Mouse (Mus musculus): ENCODE results near the gene Serpina5. TPM values are rescaled to one million over a fixed set of nuclear protein-coding genes. Genes with fewer than 3 reads are reported as not detected.
"Not testable (repeated sequence)": the region's sequence is repeated elsewhere in the genome, so short reads cannot be mapped to it uniquely, and the experiment has no call there.

Gene Serpina5
- polyA plus RNA-seq, 1 experiment from 2014 or later: not detected

DNA sequence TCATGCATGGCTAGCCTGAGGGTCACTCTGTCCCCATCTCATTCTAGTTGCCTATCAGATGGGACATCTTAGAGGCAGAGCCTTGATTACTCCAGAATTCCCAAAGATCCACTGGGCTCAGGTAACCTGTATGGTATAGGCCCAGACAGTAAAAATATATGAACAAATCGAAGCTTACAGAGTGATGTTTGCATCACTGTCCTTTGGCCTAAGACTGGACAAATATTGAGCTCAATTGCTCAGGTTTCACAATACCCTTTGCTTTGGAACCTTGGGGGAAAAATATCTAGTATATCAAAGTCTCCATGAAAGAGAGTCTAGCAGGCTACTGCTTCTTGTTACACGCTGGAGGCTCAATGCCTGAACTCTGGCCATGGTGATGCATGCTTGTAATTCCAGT, 10.8 kb upstream of the Serpina5 start:
- Histone ChIP-seq H3K4me2 (no peak overlapping the region), H3K4me3 (replicated peaks) (no peak overlapping the region), H3K9me3 (0 out of 2 replicates have a peak, but pooled peaks cover 7% of the 10 kb centered on the region), H3K4me1 (no peaks in the 10 kb centered on the region), H3K27ac (no peak overlapping the region), H3K36me3 (replicated peaks) (no peaks in the 10 kb centered on the region), H3K9ac (no peak overlapping the region), H3K27me3 (no peaks in the 10 kb centered on the region)
- ATAC-seq (ENCODE audit: low FRiP score): no peak
- 68% methylated on average over 2 of the region's 2 CpGs for whole genome bisulfite sequencing

DNA sequence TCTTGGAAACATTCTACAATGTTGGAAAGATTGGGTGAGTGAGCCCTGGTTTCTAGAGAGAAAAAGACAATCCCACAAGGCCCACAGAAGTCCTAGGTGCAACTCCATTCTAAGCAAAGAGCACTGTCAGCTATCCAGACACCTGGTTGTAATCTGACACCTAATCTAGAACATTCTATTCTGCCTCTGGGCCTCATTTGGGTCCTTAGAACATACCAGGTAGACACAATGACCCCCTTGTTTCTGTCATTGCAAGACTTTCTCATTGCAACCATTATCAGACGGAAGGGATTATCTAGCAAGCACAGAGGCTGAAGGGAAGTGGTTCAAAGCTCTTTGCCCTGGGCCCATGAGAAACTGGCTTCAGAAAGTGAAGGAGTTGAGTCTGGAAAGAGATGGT, 9.6 kb upstream of the Serpina5 start:
- Histone ChIP-seq H3K9me3 (0 out of 2 replicates have a peak, but pooled peaks cover 7% of the 10 kb centered on the region), H3K27ac (no peak overlapping the region), H3K4me1 (no peaks in the 10 kb centered on the region), H3K36me3 (replicated peaks) (no peaks in the 10 kb centered on the region), H3K4me2 (no peak overlapping the region), H3K9ac (no peak overlapping the region), H3K27me3 (no peaks in the 10 kb centered on the region), H3K4me3 (replicated peaks) (no peak overlapping the region)
- 73% methylated on average over 1 of the region's 1 CpGs for WGBS
- no peak for ATAC-seq (ENCODE audit: low FRiP score)

DNA sequence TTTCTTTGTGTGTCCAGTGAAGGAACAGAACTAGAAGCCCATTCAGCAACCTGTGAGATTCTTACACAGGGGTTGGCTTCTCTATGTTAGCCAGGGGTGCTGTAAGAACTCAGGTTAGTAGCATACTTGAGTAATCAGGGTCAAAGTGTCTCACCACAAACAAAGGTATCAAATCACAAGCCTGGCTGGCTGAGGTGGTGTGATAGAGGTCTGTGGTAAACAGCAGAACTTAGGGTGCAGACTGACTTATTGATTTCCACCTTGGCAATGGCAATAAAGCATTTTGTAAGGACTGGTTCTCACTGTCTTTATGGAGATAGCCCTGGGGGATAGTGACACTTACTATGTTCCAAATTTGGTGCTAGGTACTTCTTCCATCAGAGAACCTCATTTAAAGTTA, 4.9 kb downstream of the Serpina5 start:
- H3K27me3 ChIP-seq: no peaks in the 10 kb centered on the region
- no peaks in the 10 kb centered on the region for H3K9me3 ChIP-seq

DNA sequence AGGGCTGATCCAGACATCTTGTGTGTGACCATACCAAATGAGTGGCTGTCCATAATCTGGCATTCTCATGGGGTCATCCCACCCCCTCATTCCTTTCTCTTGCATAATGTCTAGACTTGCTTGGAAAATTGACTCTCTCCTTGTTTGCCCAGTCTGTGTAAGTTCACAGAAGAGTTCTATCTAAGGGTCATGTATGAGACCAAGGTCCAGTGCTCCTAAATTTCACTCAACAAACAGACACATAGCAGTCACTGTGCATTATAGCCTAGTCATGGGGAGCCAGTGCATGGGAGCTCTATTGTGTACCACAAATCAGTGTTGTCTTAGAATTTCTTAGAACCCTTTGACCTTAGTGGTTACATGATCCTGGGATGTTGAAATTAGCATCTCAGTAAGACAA, 6.0 kb downstream of the Serpina5 start:
- Histone ChIP-seq H3K9ac (no peak overlapping the region), H3K4me1 (no peaks in the 10 kb centered on the region), H3K9me3 (no peaks in the 10 kb centered on the region), H3K4me2 (no peak overlapping the region), H3K27ac (no peak overlapping the region), H3K36me3 (replicated peaks) (no peaks in the 10 kb centered on the region), H3K27me3 (no peaks in the 10 kb centered on the region), H3K4me3 (replicated peaks) (no peak overlapping the region)
- ATAC-seq (ENCODE audit: low FRiP score): no peak

More for the DNA sequence above, 4.9 kb downstream of the Serpina5 start:
- Histone ChIP-seq H3K4me1 (no peaks in the 10 kb centered on the region), H3K27ac (no peak overlapping the region), H3K36me3 (replicated peaks) (no peaks in the 10 kb centered on the region), H3K9ac (no peak overlapping the region), H3K4me3 (replicated peaks) (no peak overlapping the region), H3K4me2 (no peak overlapping the region)
- ATAC-seq (ENCODE audit: low FRiP score): no peak

DNA sequence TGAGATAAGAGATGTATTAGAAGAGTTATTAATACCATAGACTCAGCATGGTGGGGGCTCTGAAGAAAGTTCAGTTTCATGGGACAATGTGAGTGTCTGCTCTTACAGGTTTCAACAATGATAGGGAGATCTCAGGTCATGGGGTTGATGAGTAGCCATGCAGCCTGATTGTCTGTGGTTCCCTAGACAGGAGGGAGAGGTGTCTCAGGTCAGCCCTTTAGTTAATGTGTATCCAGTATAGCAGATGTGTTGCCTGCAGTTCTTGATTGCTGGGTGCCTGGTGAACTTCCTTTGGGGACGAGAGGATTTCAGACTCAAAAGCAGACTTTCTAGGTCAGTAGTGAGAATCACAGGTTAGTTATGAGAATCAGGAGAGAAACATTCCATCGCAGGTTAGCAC, 7.6 kb downstream of the Serpina5 start:
- H3K9ac ChIP-seq: no peak overlapping the region
- 79% methylated on average over 2 of the region's 2 CpGs for WGBS
- no peak for ATAC-seq (ENCODE audit: low FRiP score)
- H3K36me3 ChIP-seq (replicated peaks): no peaks in the 10 kb centered on the region
- no peaks in the 10 kb centered on the region for H3K4me1 ChIP-seq
- H3K9me3 ChIP-seq: no peaks in the 10 kb centered on the region
- no peak overlapping the region for H3K4me3 ChIP-seq (replicated peaks)
- no peak overlapping the region for H3K27ac ChIP-seq
- no peak overlapping the region for H3K4me2 ChIP-seq
- no peaks in the 10 kb centered on the region for H3K27me3 ChIP-seq

DNA sequence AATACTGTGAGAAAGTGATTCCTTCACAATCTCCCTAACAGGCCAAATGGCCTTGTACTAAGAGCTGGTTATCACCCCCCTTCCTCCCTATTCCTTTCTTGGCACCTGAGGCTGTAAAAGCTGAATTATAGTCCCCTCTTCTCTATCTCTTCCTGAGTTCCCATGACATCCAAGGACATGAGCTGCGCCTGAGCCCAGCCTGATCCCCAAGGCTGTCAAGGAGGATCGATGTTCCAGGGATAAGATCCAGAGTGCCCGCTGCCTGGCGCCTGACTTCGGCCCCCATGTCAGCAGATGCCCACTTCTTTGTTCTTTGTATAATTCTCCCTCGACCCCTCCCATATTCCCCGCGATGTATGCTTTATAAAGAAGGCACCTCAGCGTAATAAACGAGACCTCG, 11.4 kb downstream of the Serpina5 start, which contains the start of gene Serpina3a:
TSS of gene Serpina3a (plus strand) at position 392 of the 400 bp plus-strand sequence.
- H3K9ac ChIP-seq; H3K27me3 ChIP-seq; H3K4me2 ChIP-seq; H3K9me3 ChIP-seq; H3K36me3 ChIP-seq (replicated peaks); ATAC-seq (ENCODE audit: low FRiP score); H3K27ac ChIP-seq; H3K4me1 ChIP-seq; H3K4me3 ChIP-seq (replicated peaks): not testable (repeated sequence)
- 86% methylated on average over 11 of the region's 11 CpGs for WGBS

DNA sequence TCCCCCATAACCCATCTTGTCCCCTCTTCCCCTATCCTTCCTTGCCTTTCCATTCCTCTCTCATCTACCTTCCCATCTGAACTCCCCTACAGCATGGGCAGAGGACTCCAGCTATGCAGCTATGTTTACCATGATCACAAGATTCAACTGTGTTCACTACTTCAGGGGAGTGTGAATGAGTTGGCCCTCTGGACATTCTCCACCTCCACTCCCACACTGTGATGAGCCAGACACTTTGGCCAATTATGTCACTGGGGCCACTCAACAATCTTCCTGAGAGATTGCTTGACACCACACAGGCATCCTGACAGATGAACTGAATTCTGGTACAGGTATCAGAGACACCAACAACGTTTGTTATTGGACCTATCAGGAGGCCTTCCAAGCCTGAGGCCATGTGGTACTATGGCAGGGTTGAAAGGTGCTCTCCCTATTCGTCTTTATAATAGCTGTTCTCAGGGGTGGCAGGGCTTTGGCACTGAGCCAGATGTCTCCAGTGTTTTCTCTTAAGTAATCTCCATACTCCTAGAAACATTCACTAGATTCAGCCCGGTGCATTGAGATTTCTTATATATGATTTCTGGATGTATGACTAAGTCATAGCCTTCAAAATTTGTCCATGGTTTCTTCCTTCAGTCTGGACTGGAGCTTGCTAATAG, 14.1 kb downstream of the Serpina5 start:
- Histone ChIP-seq H3K4me1 (no peaks in the 10 kb centered on the region), H3K27ac (no peak overlapping the region), H3K36me3 (replicated peaks) (no peaks in the 10 kb centered on the region), H3K9ac (no peak overlapping the region), H3K4me2 (no peak overlapping the region), H3K9me3 (no peaks in the 10 kb centered on the region), H3K27me3 (no peaks in the 10 kb centered on the region), H3K4me3 (replicated peaks) (no peak overlapping the region)
- ATAC-seq (ENCODE audit: low FRiP score): no peak
- WGBS: 70% methylated on average over 3 of the region's 3 CpGs

DNA sequence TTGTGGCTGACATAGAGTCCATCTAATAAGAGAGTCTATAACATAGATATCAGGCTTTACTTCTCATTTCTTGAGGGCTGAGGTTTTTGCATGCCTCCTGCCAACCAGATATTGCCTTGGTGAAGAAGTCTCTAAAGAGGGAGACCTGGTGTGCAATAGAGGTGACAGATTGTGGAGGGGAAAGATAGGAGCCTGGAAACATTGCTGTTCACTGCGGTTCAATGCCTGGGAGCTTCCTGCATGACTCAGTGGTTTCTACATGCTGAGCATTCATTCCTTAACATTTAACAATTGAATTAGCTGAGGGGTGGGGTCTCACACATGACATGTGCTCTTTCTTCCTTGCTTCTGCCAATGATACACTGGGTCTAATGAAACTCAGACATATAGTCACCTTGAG, 22.2 kb downstream of the Serpina5 start:
- 87% methylated on average over 1 of the region's 1 CpGs for WGBS
- no peak overlapping the region for H3K4me2 ChIP-seq
- no peak overlapping the region for H3K27ac ChIP-seq
- no peaks in the 10 kb centered on the region for H3K27me3 ChIP-seq
- H3K9me3 ChIP-seq: no peaks in the 10 kb centered on the region
- H3K4me1 ChIP-seq: no peaks in the 10 kb centered on the region
- no peak overlapping the region for H3K9ac ChIP-seq
- no peak for ATAC-seq (ENCODE audit: low FRiP score)
- no peak overlapping the region for H3K4me3 ChIP-seq (replicated peaks)
- no peaks in the 10 kb centered on the region for H3K36me3 ChIP-seq (replicated peaks)

DNA sequence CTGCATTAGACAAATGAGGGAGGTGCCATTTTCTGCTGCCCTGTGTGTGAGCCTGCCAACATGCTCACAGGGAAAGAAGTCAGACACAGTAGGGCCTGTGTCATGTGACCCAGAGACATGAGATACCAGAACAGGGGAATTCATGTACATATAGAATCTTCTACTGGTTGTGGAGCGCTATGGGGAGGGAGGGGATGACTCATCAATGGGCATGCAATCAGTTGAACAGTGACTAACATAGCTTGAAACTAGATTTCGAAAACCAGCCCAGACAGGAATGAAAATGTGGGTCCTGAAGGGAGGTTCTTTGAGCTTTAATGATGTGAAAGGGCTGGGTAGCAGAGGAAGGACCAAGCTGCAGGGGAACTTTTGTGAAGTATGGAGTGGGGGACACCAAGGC, 23.1 kb downstream of the Serpina5 start:
- no peak overlapping the region for H3K27ac ChIP-seq
- H3K4me3 ChIP-seq (replicated peaks): no peak overlapping the region
- no peaks in the 10 kb centered on the region for H3K27me3 ChIP-seq
- H3K4me2 ChIP-seq: no peak overlapping the region
- no peak for ATAC-seq (ENCODE audit: low FRiP score)
- no peaks in the 10 kb centered on the region for H3K9me3 ChIP-seq
- H3K4me1 ChIP-seq: no peaks in the 10 kb centered on the region
- no peak overlapping the region for H3K9ac ChIP-seq
- no peaks in the 10 kb centered on the region for H3K36me3 ChIP-seq (replicated peaks)
- 90% methylated on average over 2 of the region's 2 CpGs for WGBS

DNA sequence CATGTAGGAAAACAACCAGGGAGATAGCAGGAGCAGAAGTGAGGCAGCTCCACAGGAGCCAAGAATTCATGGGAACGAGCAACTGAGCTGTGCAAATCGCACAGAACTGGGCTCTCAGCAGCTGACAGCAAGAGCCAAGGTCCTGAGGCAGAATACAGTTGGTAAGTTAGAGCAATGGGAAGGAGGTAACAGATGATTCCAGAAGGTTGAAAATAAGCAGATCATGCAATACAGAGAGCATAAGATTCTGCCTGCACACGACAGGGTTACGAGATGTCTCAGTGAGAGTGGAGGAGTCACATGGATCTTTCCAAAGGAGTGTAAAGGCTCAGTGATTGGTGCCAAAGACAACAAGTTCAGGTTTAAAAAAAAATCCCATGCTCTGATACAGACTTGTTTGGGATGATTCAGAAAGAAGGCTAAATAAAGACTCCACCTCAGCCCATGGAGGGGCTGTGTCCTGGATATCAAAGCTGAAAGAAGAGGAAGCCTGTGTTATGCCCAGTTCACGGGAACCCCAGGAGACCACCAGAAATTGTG, 24.2 kb downstream of the Serpina5 start:
- 86% methylated on average over 5 of the region's 5 CpGs for WGBS
- H3K27me3 ChIP-seq: no peaks in the 10 kb centered on the region
- no peak for ATAC-seq (ENCODE audit: low FRiP score)
- H3K4me1 ChIP-seq: no peaks in the 10 kb centered on the region
- no peak overlapping the region for H3K9ac ChIP-seq
- no peaks in the 10 kb centered on the region for H3K9me3 ChIP-seq
- H3K4me3 ChIP-seq (replicated peaks): no peak overlapping the region
- no peaks in the 10 kb centered on the region for H3K36me3 ChIP-seq (replicated peaks)
- H3K4me2 ChIP-seq: no peak overlapping the region
- H3K27ac ChIP-seq: no peak overlapping the region

DNA sequence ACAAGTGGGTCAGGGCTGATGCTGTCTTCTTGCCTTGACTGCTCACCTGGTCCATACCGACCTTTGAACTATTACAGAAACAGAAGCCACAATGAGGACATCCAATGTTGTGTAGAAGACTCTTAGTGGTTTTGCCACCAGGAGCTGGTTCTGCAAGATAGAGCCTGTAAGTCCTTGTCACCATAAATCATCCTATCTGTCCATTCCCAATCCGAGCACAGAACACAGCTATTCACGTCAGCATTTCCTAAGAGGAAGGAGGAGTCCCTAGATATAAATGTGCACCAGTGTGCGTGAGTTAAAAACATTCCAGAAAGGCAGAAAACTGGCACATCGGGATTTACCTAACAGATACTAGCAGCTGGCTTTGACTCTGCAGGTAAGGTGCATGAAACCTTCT, 26.8 kb downstream of the Serpina5 start, which contains the start of gene Serpina3b:
TSS of gene Serpina3b (plus strand) at position 301 of the 400 bp plus-strand sequence.
- no peak within 1 kb of the TSS for H3K9ac ChIP-seq

DNA sequence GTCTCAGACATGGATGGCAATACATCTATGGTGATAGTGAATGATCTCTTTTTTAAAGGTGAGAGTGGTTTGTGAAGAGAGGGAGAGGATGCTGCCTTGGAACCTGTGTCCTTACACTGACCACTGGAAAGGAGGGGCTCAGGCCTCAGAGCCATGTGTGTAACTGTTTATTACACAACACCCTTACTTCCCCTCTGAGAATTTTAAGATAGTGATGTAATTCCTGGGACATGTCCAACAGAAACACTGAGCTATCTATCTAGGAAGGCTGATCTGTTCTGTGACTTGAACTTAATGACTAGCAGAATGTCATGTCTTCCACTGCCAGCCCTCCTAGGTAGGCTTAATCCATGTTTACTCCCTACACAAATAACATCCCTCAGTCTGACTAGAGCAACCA, 30.1 kb downstream of the Serpina5 start:
- no peak for ATAC-seq (ENCODE audit: low FRiP score)
- Histone ChIP-seq H3K27me3 (no peaks in the 10 kb centered on the region), H3K27ac (no peak overlapping the region), H3K9ac (no peak overlapping the region), H3K36me3 (replicated peaks) (no peaks in the 10 kb centered on the region), H3K4me1 (no peaks in the 10 kb centered on the region), H3K4me2 (no peak overlapping the region), H3K9me3 (no peaks in the 10 kb centered on the region), H3K4me3 (replicated peaks) (no peak overlapping the region)

More for the DNA sequence above, 26.8 kb downstream of the Serpina5 start, which contains the start of gene Serpina3b:
- H3K9me3 ChIP-seq: no peaks in the 10 kb centered on the region
- no peaks in the 10 kb centered on the region for H3K4me1 ChIP-seq
- whole genome bisulfite sequencing: 89% methylated on average over 5 of the region's 5 CpGs
- no peaks in the 10 kb centered on the region for H3K36me3 ChIP-seq (replicated peaks)
- H3K4me2 ChIP-seq: no peak within 1 kb of the TSS
- no peaks in the 10 kb centered on the region for H3K27me3 ChIP-seq
- no peak within 1 kb of the TSS for H3K4me3 ChIP-seq (replicated peaks)
- no peak for ATAC-seq (ENCODE audit: low FRiP score)
- H3K27ac ChIP-seq: no peak within 1 kb of the TSS

DNA sequence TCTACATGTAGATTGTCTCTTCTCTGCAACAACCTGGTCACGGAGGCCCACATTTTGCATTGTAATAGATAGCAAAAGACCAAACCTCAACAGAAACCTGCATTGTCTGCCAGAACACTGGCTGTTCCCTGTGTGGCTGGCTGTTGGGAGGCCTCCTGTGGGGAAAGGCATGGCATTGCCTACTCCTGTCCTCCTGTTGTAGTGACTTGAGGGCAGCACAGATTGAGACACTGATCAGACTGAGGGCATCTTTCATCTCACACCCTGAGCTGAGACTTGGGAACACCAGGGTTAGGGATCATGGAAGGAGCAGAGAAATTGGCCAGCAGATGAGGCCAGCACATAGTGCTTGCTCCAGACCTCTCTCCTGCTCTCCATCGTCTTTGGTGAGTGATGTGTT, 37.3 kb downstream of the Serpina5 start:
- Histone ChIP-seq H3K4me1 (no peaks in the 10 kb centered on the region), H3K27me3 (no peaks in the 10 kb centered on the region), H3K27ac (no peak overlapping the region), H3K36me3 (replicated peaks) (no peaks in the 10 kb centered on the region), H3K9me3 (no peaks in the 10 kb centered on the region), H3K9ac (no peak overlapping the region), H3K4me3 (replicated peaks) (no peak overlapping the region), H3K4me2 (no peak overlapping the region)
- 93% methylated on average over 2 of the region's 2 CpGs for WGBS
- ATAC-seq (ENCODE audit: low FRiP score): no peak
